In genomic region chr3:152152483-152152804, GRCm38 (mm10) we compare ENCODE assay signal across 18 mouse cellular contexts. TPM values are rescaled to one million over a fixed set of nuclear protein-coding genes. Genes with fewer than 3 reads are reported as not detected.
DNase-seq lines count a peak whose midpoint lies in the region; ATAC-seq and TF ChIP-seq lines count a peak whose summit lies in the region.
"Had no signal": no experiment of that assay in that cellular context is flagged by ENCODE, and none has a peak within 500 bp of the region (broad histone marks: within the 10 kb centered on the region; RNA-seq: fewer than 3 reads in every experiment).

No protein-coding gene starts in this region.

- DNase-seq in heart, postnatal 10 days: no peak
- DNase-seq in testis, postnatal 14 days (ENCODE audit: low spot score): no peak
- no peak for DNase-seq in urinary bladder, postnatal 14 days (ENCODE audit: low spot score)
- no peak for DNase-seq in left cerebral cortex, adult 9 months (ENCODE audit: low spot score in 2 of 2)
- no peak for DNase-seq in lung, adult 18-20 months
- DNase-seq: adrenal gland, postnatal 25 days; cerebellum, postnatal 36 days; gastrocnemius, postnatal 25 days; layer of hippocampus, postnatal 36 days; right cerebral cortex, postnatal 14 days; thymus, postnatal 36 days had no signal

- no peak overlapping the region for H3K4me3 ChIP-seq in heart, embryonic 12.5 days
- peak overlapping the region; percentile 77 for H3K4me3 ChIP-seq in testis, adult 2 months (ENCODE audit: control insufficient read depth, low read depth, low read length)
- H3K4me3 ChIP-seq: forebrain, embryonic 13.5 days; lung, embryonic 15.5 days had no signal

- peak overlapping the region; percentile 60; the same call in 1 of the 2 replicates for H3K4me2 ChIP-seq in heart, embryonic 12.5 days

- intact Hi-C loops in heart, postnatal 10 days (cut with DNase I): no loop called here

- H3K27me3 ChIP-seq in heart, embryonic 12.5 days (replicated peaks): no peaks in the 10 kb centered on the region
- H3K27me3 ChIP-seq in testis, adult 2 months (ENCODE audit: control insufficient read depth, insufficient read depth, low read length): no peaks in the 10 kb centered on the region
- H3K27me3 ChIP-seq: forebrain, embryonic 13.5 days; lung, embryonic 15.5 days; neural tube, embryonic 15.5 days had no signal

- TF ChIP-seq POLR2A in testis, adult 2 months (IDR thresholded peaks at IDR 0.05; ENCODE audit: control insufficient read depth, low read depth, low read length): no peak

- 90% methylated on average over 1 of the region's 1 CpGs for WGBS in heart, embryonic 12.5 days

- no peaks in the 10 kb centered on the region for H3K9me3 ChIP-seq in heart, embryonic 12.5 days (replicated peaks)
- H3K9me3 ChIP-seq: forebrain, embryonic 13.5 days; lung, embryonic 15.5 days; midbrain, embryonic 13.5 days; neural tube, embryonic 15.5 days had no signal

- ATAC-seq in heart, embryonic 12.5 days (ENCODE audit: insufficient number of reproducible peaks, low FRiP score): peak; percentile 70
- 0 out of 2 replicates have a peak, but pooled peaks have one; percentile 6 for ATAC-seq in megakaryocyte, adult 5-6 weeks (ENCODE audit: poor library complexity, severe bottlenecking)

- H3K4me1 ChIP-seq in heart, embryonic 12.5 days (replicated peaks): peaks cover 50% of the 10 kb centered on the region
- H3K4me1 ChIP-seq in testis, adult 2 months (ENCODE audit: control insufficient read depth, insufficient read depth, low read length): peaks cover 11% of the 10 kb centered on the region
- H3K4me1 ChIP-seq: forebrain, embryonic 13.5 days; midbrain, embryonic 13.5 days had no signal

- H3K9ac ChIP-seq in heart, embryonic 12.5 days: peak overlapping the region; percentile 26; the same call in 1 of the 2 replicates
- H3K9ac ChIP-seq: forebrain, embryonic 13.5 days; lung, embryonic 15.5 days; midbrain, embryonic 13.5 days; neural tube, embryonic 15.5 days had no signal

- no peak for TF ChIP-seq CTCF in testis, adult 2 months (IDR thresholded peaks at IDR 0.05; ENCODE audit: control insufficient read depth, insufficient read depth, insufficient replicate concordance, low read depth, low read length)

- H3K27ac ChIP-seq in heart, embryonic 12.5 days (ENCODE audit: poor library complexity, severe bottlenecking): 0 out of 2 replicates have a peak overlapping the region, but pooled peaks have one; percentile 28
- no peak overlapping the region for H3K27ac ChIP-seq in testis, adult 2 months (ENCODE audit: control insufficient read depth, insufficient read depth, low read depth, low read length)
- H3K27ac ChIP-seq: forebrain, embryonic 13.5 days; lung, embryonic 15.5 days; midbrain, embryonic 13.5 days; neural tube, embryonic 15.5 days had no signal

- H3K36me3 ChIP-seq in heart, embryonic 12.5 days: no peaks in the 10 kb centered on the region
- H3K36me3 ChIP-seq in testis, adult 2 months (ENCODE audit: control insufficient read depth, insufficient read depth, low read length): no peaks in the 10 kb centered on the region
- H3K36me3 ChIP-seq: lung, embryonic 15.5 days; midbrain, embryonic 13.5 days; neural tube, embryonic 15.5 days had no signal

RNA-seq across cellular contexts. Expression of gene Gipc2, which starts 13.6 kb away (rescaled TPM):
- polyA plus RNA-seq in heart, embryonic 12.5 days (2016; fragmentation: Nextera tagmentation; extraction: Ambion mirVana): 1.3 and 4.5 TPM in 2 replicates
- total RNA-seq in heart, postnatal 10 days (2021): 1 to 10 TPM; 3.8 to 5.4 TPM
- polyA plus RNA-seq in testis, adult 2 months (2012; rRNA removed): 7.5 and 9.7 TPM in 2 replicates
- not detected in 2 replicates for total RNA-seq in megakaryocyte, adult 5-6 weeks (2015)
- 0.44 TPM in 1 of 2 replicates, not detected in the other for total RNA-seq in megakaryocyte, adult 5-6 weeks (2017)

RNA-seq across cellular contexts. Expression of gene Dnajb4, which starts 57.7 kb away (rescaled TPM):
- polyA plus RNA-seq in heart, embryonic 12.5 days (2016; fragmentation: Nextera tagmentation; extraction: Ambion mirVana): 53.0 and 56.3 TPM in 2 replicates
- total RNA-seq in heart, postnatal 10 days (2021): 10 to 100 TPM; 70.3 to 70.6 TPM
- 72.6 and 94.4 TPM in 2 replicates for polyA plus RNA-seq in testis, adult 2 months (2012; rRNA removed)
- total RNA-seq in megakaryocyte, adult 5-6 weeks (2015): 7.8 and 11.2 TPM in 2 replicates
- 10.8 and 12.3 TPM in 2 replicates for total RNA-seq in megakaryocyte, adult 5-6 weeks (2017)

RNA-seq across cellular contexts. Expression of gene Fubp1, which starts 57.8 kb away (rescaled TPM):
- polyA plus RNA-seq in heart, embryonic 12.5 days (2016; fragmentation: Nextera tagmentation; extraction: Ambion mirVana): 142 and 146 TPM in 2 replicates
- 10 to 100 TPM; 82.2 to 90.6 TPM for total RNA-seq in heart, postnatal 10 days (2021)
- polyA plus RNA-seq in testis, adult 2 months (2012; rRNA removed): 55.8 and 58.6 TPM in 2 replicates
- 74.7 and 84.8 TPM in 2 replicates for total RNA-seq in megakaryocyte, adult 5-6 weeks (2015)
- total RNA-seq in megakaryocyte, adult 5-6 weeks (2017): 135 and 140 TPM in 2 replicates

Comparison
In these comparisons a context has a peak if more than half of its experiments do, and no peak if none do; other contexts are left out.
1. RNA of gene Dnajb4, which starts 57.7 kb away (total RNA-seq): 70.3 to 70.6 TPM in heart, postnatal 10 days; 7.8 to 12.3 TPM in megakaryocyte, adult 5-6 weeks; every median in the first group is over 4 times any median in the second.